Mouse (Mus musculus): ENCODE measurements at regions not wholly inside any gene's neighbourhood (a gene's known extent, or its start where the extent isn't known, plus 50 kb on each side); places are given as distances from the start of the nearest gene placed in this dataset.

DNA sequence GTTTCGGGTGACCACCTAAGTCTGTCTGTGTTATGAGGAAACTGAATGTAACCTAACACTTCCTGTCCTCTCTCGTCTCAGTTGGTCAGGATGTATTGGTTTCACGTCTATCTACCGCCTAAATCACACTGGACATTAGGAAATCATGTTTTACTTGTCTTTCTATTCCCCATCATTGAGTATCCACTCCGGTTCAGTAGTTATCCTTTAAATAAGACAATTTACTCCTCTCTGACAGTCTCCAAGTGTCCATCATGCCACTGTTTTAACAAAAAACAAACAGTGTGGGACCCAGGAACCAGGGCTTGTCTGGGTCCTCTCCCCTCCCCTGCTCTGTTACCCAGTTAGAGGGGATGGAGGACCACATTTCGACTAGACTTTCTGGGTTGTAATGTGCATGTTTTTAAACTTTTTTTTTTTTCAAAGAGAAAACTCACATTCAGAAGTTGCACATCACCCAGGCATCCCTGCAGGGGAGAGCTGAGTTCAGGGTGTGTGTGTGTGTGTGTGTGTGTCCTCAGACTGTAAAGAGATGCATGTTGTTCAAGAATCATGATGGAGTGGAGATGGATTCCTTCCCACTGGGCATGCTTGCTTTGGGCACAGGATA, 65.5 kb upstream of the Cpsf6 start:
- Histone ChIP-seq H3K4me1 (ENCODE audit: control insufficient read depth, insufficient read depth, low read length) (no peaks in the 10 kb centered on the region), H3K9me3 (ENCODE audit: control insufficient read depth, low read length) (no peaks in the 10 kb centered on the region), H3K27ac (ENCODE audit: low read depth, low read length) (no peak overlapping the region), H3K27me3 (ENCODE audit: control insufficient read depth, insufficient read depth, low read length) (no peaks in the 10 kb centered on the region), H3K4me2 (ENCODE audit: low read depth, low read length) (no peak overlapping the region), H3K36me3 (ENCODE audit: control insufficient read depth, insufficient read depth, low read length) (no peaks in the 10 kb centered on the region), H3K4me3 (ENCODE audit: low read depth, low read length) (no peak overlapping the region), H3K9ac (replicated peaks; ENCODE audit: low read depth, low read length) (no peak overlapping the region)
- WGBS = 79% methylated on average over 6 of the region's 6 CpGs
- no peak for ATAC-seq (ENCODE audit: low read depth)

- Histone ChIP-seq H3K4me3 (ENCODE audit: low read depth, low read length) (no peak overlapping the region), H3K9me3 (ENCODE audit: control insufficient read depth, low read length) (no peaks in the 10 kb centered on the region), H3K9ac (replicated peaks; ENCODE audit: low read depth, low read length) (no peak overlapping the region), H3K27ac (ENCODE audit: low read depth, low read length) (no peak overlapping the region), H3K4me2 (ENCODE audit: low read depth, low read length) (no peak overlapping the region), H3K36me3 (ENCODE audit: control insufficient read depth, insufficient read depth, low read length) (no peaks in the 10 kb centered on the region), H3K27me3 (ENCODE audit: control insufficient read depth, insufficient read depth, low read length) (no peaks in the 10 kb centered on the region), H3K4me1 (ENCODE audit: control insufficient read depth, insufficient read depth, low read length) (no peaks in the 10 kb centered on the region)
- 88% methylated on average over 10 of the region's 10 CpGs for WGBS
- ATAC-seq (ENCODE audit: low read depth) = no peak
Observed at GRCm38 (mm10) chr10:117444761-117445160, 64.9 kb upstream of the Cpsf6 start.

DNA sequence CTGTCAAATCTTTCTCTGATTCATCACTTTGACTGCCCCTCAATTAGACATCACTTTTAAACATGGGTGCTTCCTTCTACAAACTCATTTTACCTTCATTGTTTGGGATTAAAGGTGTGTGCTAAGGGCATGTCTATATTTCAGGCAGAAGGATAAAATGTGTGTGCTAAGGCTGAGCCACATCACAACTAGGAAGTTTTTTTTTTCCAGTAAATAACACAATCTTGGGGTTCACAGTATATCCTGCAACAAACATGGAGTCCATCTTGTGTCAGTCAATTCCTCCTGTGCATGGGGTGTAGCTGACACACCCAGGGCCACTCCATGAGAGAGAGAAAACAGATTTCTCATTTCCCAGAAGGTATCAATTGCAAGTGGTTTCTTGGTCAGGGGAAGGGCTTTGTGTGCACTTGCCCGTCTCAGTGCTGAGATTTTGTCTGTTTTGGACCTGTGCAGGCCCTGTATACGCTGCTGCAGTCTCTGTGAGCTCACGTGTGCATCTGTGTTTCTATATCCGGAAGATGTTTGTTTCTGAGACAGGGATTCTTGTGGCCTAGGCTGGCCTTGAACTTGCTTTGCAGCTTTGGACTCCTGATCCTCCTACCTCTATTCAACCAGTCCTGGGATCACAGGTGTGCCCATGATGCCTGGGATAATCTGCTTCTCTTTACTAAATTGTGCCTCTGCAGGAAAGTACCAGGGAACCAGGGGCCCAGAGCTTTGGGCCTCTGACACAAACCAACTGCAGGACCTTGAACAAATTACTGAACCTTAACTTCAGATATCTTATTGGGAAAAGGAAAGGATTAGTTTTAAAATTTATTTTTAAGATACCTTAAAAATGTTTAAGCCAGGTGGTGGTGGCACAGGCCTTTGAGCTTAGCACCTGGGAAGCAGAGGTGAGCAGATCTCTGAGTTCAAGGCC, 63.9 kb upstream of the Cpsf6 start:
- H3K4me2 ChIP-seq (ENCODE audit: low read depth, low read length) = no peak overlapping the region
- no peaks in the 10 kb centered on the region for H3K9me3 ChIP-seq (ENCODE audit: control insufficient read depth, low read length)
- no peaks in the 10 kb centered on the region for H3K27me3 ChIP-seq (ENCODE audit: control insufficient read depth, insufficient read depth, low read length)
- no peaks in the 10 kb centered on the region for H3K4me1 ChIP-seq (ENCODE audit: control insufficient read depth, insufficient read depth, low read length)
- H3K4me3 ChIP-seq (ENCODE audit: low read depth, low read length) = no peak overlapping the region
- no peak overlapping the region for H3K9ac ChIP-seq (replicated peaks; ENCODE audit: low read depth, low read length)
- 96% methylated on average over 4 of the region's 4 CpGs for WGBS
- no peaks in the 10 kb centered on the region for H3K36me3 ChIP-seq (ENCODE audit: control insufficient read depth, insufficient read depth, low read length)
- no peak for ATAC-seq (ENCODE audit: low read depth)
- H3K27ac ChIP-seq (ENCODE audit: low read depth, low read length) = no peak overlapping the region

GRCm38 (mm10) chr10:117441979-117442803, 62.4 kb upstream of the Cpsf6 start:
- Histone ChIP-seq H3K4me3 (ENCODE audit: low read depth, low read length) (no peak overlapping the region), H3K4me1 (ENCODE audit: control insufficient read depth, insufficient read depth, low read length) (no peaks in the 10 kb centered on the region), H3K36me3 (ENCODE audit: control insufficient read depth, insufficient read depth, low read length) (no peaks in the 10 kb centered on the region), H3K9ac (replicated peaks; ENCODE audit: low read depth, low read length) (no peak overlapping the region), H3K4me2 (ENCODE audit: low read depth, low read length) (no peak overlapping the region), H3K9me3 (ENCODE audit: control insufficient read depth, low read length) (no peaks in the 10 kb centered on the region), H3K27ac (ENCODE audit: low read depth, low read length) (no peak overlapping the region), H3K27me3 (ENCODE audit: control insufficient read depth, insufficient read depth, low read length) (no peaks in the 10 kb centered on the region)
- WGBS = 89% methylated on average over 17 of the region's 17 CpGs
- no peak for ATAC-seq (ENCODE audit: low read depth)

DNA sequence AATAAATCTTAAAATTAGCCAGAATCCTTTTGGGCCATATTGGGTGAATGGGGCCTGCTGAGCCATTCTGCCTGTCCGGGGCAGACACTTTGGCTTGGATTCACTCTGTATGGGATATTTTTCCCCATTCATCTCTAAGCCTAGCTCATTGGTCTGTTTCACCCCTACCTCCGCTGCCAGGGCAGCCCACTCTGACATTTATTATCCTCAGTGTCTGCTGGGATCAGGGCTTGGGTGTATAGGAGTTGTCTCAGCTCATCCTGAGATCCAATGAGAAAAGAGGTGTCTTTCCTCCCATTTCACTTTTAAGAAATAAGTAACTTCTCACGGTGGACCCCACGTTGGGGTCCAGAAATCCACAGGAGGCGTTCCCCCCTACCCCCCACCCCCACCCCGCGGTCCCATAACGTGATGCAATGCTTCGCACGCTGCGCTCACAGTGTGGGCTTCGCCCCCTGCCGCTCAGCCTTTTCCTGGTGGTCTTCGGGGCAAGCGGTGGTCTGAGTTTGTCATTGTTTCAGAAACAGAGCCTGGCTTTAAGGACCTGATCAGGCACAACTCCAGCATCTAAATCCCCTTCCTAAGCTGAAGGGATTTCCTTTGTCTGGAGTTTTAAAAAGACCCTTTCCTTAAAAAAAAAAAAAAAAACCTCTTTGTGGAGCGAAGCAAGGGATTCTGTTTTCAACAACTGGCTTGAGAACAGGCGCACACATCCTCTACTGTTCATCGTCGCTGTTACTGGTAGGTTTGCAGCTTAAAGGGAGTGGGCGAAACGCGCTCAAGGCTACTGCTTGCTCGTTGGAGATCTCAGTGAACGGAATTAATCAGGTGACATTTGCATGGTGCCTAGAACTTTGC, 61.5 kb upstream of the Cpsf6 start:
- no peak; the same call in 1 of the 2 replicates for ATAC-seq (ENCODE audit: low read depth)
- no peak overlapping the region for H3K9ac ChIP-seq (replicated peaks; ENCODE audit: low read depth, low read length)
- peak overlapping the region; percentile 33 for H3K4me2 ChIP-seq (ENCODE audit: low read depth, low read length)
- no peak overlapping the region for H3K4me3 ChIP-seq (ENCODE audit: low read depth, low read length)
- no peaks in the 10 kb centered on the region for H3K9me3 ChIP-seq (ENCODE audit: control insufficient read depth, low read length)
- H3K27ac ChIP-seq (ENCODE audit: low read depth, low read length) = no peak overlapping the region
- H3K36me3 ChIP-seq (ENCODE audit: control insufficient read depth, insufficient read depth, low read length) = no peaks in the 10 kb centered on the region
- no peaks in the 10 kb centered on the region for H3K27me3 ChIP-seq (ENCODE audit: control insufficient read depth, insufficient read depth, low read length)
- WGBS = 19% methylated on average over 24 of the region's 24 CpGs
- H3K4me1 ChIP-seq (ENCODE audit: control insufficient read depth, insufficient read depth, low read length) = no peaks in the 10 kb centered on the region

GRCm38 (mm10) chr10:117440225-117440976, 60.6 kb upstream of the Cpsf6 start:
- Histone ChIP-seq H3K4me3 (ENCODE audit: low read depth, low read length) (no peak overlapping the region), H3K36me3 (ENCODE audit: control insufficient read depth, insufficient read depth, low read length) (no peaks in the 10 kb centered on the region), H3K4me2 (ENCODE audit: low read depth, low read length) (no peak overlapping the region), H3K9me3 (ENCODE audit: control insufficient read depth, low read length) (no peaks in the 10 kb centered on the region), H3K4me1 (ENCODE audit: control insufficient read depth, insufficient read depth, low read length) (peaks cover 5% of the 10 kb centered on the region; the same call in 1 of the 2 replicates), H3K27me3 (ENCODE audit: control insufficient read depth, insufficient read depth, low read length) (no peaks in the 10 kb centered on the region), H3K9ac (replicated peaks; ENCODE audit: low read depth, low read length) (no peak overlapping the region), H3K27ac (ENCODE audit: low read depth, low read length) (no peak overlapping the region)
- 91% methylated on average over 9 of the region's 9 CpGs for WGBS
- no peak for ATAC-seq (ENCODE audit: low read depth)

DNA sequence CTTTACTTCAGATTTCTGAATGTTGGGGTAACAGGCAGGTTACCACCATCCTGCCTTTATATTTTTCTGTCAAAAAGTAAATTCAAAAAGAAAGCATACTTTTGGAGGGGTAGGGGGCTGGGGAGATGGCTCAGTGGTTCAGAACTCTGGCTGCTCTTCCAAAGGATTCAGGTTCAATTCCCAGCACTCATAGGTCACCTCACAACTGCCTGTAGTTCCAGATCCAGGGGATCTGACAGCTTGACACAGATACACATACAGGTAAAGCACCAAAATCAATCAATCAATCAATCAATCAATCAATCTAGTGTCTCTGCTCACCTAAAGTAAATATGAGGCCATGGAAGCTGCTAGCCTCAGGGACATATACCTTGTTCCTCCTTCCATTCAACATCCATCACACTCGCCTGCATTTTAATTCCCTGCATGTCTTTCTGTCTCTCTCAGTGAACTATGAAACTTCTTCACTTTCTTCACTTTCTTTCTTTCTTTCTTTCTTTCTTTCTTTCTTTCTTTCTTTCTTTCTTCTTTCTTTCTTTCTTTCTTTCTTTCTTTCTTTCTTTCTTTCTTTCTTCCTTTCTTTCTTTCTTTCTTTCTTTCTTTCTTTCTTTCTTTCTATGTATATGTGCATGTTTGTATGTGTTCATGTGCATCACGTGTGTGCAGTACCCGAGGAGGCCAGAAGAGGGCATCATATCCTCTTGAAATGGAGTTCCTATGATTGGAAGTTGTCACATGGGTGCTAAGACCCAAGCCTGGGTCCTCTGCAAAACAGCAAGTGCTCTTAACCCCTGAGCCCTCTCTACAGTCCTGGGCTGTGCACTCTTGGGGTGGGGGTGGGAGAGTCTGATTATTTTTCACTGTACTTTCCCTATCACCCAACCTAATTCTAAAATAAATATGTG, 59.6 kb upstream of the Cpsf6 start:
- H3K4me3 ChIP-seq (ENCODE audit: low read depth, low read length) = no peak overlapping the region
- no peaks in the 10 kb centered on the region for H3K36me3 ChIP-seq (ENCODE audit: control insufficient read depth, insufficient read depth, low read length)
- no peak overlapping the region for H3K9ac ChIP-seq (replicated peaks; ENCODE audit: low read depth, low read length)
- no peak for ATAC-seq (ENCODE audit: low read depth)
- H3K9me3 ChIP-seq (ENCODE audit: control insufficient read depth, low read length) = no peaks in the 10 kb centered on the region
- 93% methylated on average over 3 of the region's 3 CpGs for WGBS
- no peaks in the 10 kb centered on the region for H3K27me3 ChIP-seq (ENCODE audit: control insufficient read depth, insufficient read depth, low read length)
- no peak overlapping the region for H3K4me2 ChIP-seq (ENCODE audit: low read depth, low read length)
- peaks cover 5% of the 10 kb centered on the region; the same call in 1 of the 2 replicates for H3K4me1 ChIP-seq (ENCODE audit: control insufficient read depth, insufficient read depth, low read length)
- no peak overlapping the region for H3K27ac ChIP-seq (ENCODE audit: low read depth, low read length)

Data from neural tube, embryonic 14.5 days (tissue).